Mouse (Mus musculus): Measurements from ENCODE around the gene Slc12a8.

GRCm38 (mm10) chr16:33580736-33581241 is 63.7 kb downstream of the Slc12a8 start:
- TF ChIP-seq CTCF (IDR thresholded peaks at IDR 0.05; ENCODE audit: low read depth, low read length) = no peak
- TF ChIP-seq GATA1 (IDR thresholded peaks at IDR 0.05; ENCODE audit: borderline replicate concordance, low read length) = no peak
- no peak for TF ChIP-seq TAL1 (conservative IDR thresholded peaks at IDR 0.05; ENCODE audit: low read depth, low read length)
